8 mouse cellular contexts compared by ENCODE assay signal in the genomic region with DNA sequence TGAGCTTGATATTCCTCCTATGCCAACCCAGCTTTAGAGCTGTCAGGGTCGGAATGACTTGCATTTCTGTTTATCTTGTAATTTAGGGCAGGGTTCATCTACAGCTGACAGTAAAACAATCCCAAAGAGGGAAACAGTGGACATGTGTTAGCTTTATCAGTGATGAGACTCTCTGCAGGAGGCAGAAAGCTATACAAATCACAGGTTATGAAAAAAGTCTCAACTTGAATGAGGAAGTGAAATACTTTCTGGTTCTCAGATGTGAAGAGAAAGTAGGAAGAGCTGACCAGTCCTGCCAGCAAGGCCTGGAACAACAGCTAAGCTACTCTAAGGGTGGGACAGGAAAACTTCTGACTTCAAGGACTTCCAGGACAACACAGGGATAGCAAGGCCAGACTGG.
DNase-seq lines count a peak whose midpoint lies in the region; ATAC-seq and TF ChIP-seq lines count a peak whose summit lies in the region.

No protein-coding gene starts in this region.

- peak; percentile 53 for TF ChIP-seq EP300 in liver, postnatal 0 days (IDR thresholded peaks at IDR 0.05; ENCODE audit: low read depth)

- WGBS in heart, embryonic 12.5 days, result 46% methylated on average over 1 of the region's 1 CpGs
- WGBS in liver, postnatal 0 days (ENCODE audit: insufficient replicate concordance), result 14% methylated on average over 1 of the region's 1 CpGs

- H3K27ac ChIP-seq in heart, embryonic 12.5 days (ENCODE audit: poor library complexity, severe bottlenecking), result 0 out of 2 replicates have a peak overlapping the region, but pooled peaks have one; percentile 9
- H3K27ac ChIP-seq in liver, postnatal 0 days (ENCODE audit: low read depth), result peak overlapping the region; percentile 49; the same call in 1 of the 2 replicates

- H3K27me3 ChIP-seq in heart, embryonic 12.5 days (replicated peaks), result no peaks in the 10 kb centered on the region
- H3K27me3 ChIP-seq in liver, postnatal 0 days (ENCODE audit: insufficient read depth, low read length), result no peaks in the 10 kb centered on the region

- H3K9ac ChIP-seq in heart, embryonic 12.5 days, result no peak overlapping the region
- H3K9ac ChIP-seq in liver, postnatal 0 days (replicated peaks), result no peak overlapping the region

- intact Hi-C loops in left cerebral cortex, postnatal 25 days (cut with DNase I), result no loop called here
- intact Hi-C loops in left cerebral cortex, postnatal 14 days (cut with DNase I), result no loop called here

- no peak overlapping the region for H3K4me2 ChIP-seq in heart, embryonic 12.5 days
- H3K4me2 ChIP-seq in liver, postnatal 0 days (ENCODE audit: low read depth, low read length), result no peak overlapping the region

- no peak for ATAC-seq in heart, embryonic 12.5 days (ENCODE audit: insufficient number of reproducible peaks, low FRiP score)
- ATAC-seq in liver, postnatal 0 days, result peak; percentile 62

- no peak overlapping the region for H3K4me3 ChIP-seq in heart, embryonic 12.5 days
- no peak overlapping the region for H3K4me3 ChIP-seq in liver, postnatal 0 days (ENCODE audit: low read depth, low read length)

- H3K36me3 ChIP-seq in heart, embryonic 12.5 days, result 0 out of 2 replicates have a peak, but pooled peaks cover 3% of the 10 kb centered on the region
- H3K36me3 ChIP-seq in liver, postnatal 0 days (replicated peaks; ENCODE audit: insufficient read depth, low read length), result no peaks in the 10 kb centered on the region

- TF ChIP-seq CTCF in liver, postnatal 0 days (IDR thresholded peaks at IDR 0.05; ENCODE audit: low read depth), result no peak

- H3K4me1 ChIP-seq in heart, embryonic 12.5 days (replicated peaks), result peaks cover 37% of the 10 kb centered on the region
- peaks cover 18% of the 10 kb centered on the region for H3K4me1 ChIP-seq in liver, postnatal 0 days (ENCODE audit: insufficient read depth)

- DNase-seq in heart, adult 11 months, result peak; percentile 95
- no peak for DNase-seq in heart, postnatal 4 days
- peak; percentile 42 for DNase-seq in B cell, adult 2 months
- DNase-seq in liver, postnatal 0 days, result no peak
- DNase-seq in frontal cortex, postnatal 14 days (ENCODE audit: low spot score in 2 of 2), result no peak
- DNase-seq in left cerebral cortex, postnatal 25 days (ENCODE audit: low spot score in 2 of 2), result no peak
- DNase-seq in left cerebral cortex, postnatal 14 days (ENCODE audit: low spot score in 2 of 2), result no peak

- H3K9me3 ChIP-seq in heart, embryonic 12.5 days (replicated peaks), result no peaks in the 10 kb centered on the region
- no peaks in the 10 kb centered on the region for H3K9me3 ChIP-seq in liver, postnatal 0 days (ENCODE audit: low read length)

Comparison
In these comparisons a context has a peak if more than half of its experiments do, and no peak if none do; other contexts are left out.
1. DNase-seq: peak in heart, adult 11 months (single experiment) and B cell, adult 2 months (2 of 2); none in heart, postnatal 4 days (single experiment), liver, postnatal 0 days (single experiment), frontal cortex, postnatal 14 days (0 of 2), left cerebral cortex, postnatal 25 days (0 of 2) and left cerebral cortex, postnatal 14 days (0 of 2).